Mouse (Mus musculus): ENCODE measurements around the gene Kat2b. TPM values are rescaled to one million over a fixed set of nuclear protein-coding genes. Genes with fewer than 3 reads are reported as not detected.
"Not testable (repeated sequence)": the region's sequence is repeated elsewhere in the genome, so short reads cannot be mapped to it uniquely, and the experiment has no call there.

The Kat2b gene
- polyA plus RNA-seq (2016; fragmentation: Nextera tagmentation; extraction: Ambion mirVana) = 4.9 and 5.1 TPM in 2 replicates

DNA sequence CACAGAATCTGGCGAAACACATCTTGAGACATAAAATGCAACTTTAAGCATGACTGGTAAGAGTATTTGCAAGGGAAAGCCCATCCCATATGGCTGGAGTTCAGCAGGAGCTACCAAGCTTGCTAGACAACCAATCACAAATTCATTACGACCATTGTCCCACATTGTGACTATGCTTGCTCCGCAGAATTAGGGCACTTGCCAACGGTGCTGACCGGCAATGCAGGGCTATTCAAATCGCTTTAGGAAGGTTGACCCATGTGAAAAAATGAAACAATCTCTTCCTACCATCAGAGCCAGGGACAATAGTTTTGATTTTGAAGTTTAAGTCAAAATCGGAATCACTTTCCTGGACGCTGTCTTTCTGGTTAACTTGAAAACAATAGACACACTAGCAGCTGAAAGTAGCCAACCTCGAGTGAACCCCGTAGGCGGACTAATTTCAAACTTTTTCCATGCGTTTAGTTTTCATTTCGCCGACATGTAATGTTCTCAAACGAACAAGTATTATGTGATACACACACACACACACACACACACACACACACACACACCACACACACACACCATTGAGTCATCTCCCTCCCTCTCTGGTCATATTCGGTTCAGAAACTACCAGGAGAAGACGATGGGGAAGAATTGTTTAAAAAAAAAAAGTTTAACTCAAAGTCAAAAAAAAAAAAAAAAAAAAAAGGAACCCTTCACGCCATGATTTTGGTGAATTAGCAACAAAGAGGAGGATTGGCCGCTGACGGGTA lies at the start of gene Kat2b:
Kat2b (plus strand) TSS at position 701 of the 758 bp plus-strand sequence.
- no peaks in the 10 kb centered on the region for H3K9me3 ChIP-seq (replicated peaks)
- H3K4me2 ChIP-seq = peak within 1 kb of the TSS; percentile 94
- no peaks in the 10 kb centered on the region for H3K36me3 ChIP-seq
- H3K9ac ChIP-seq = peak within 1 kb of the TSS; percentile 97
- peak within 1 kb of the TSS; percentile 95 for H3K4me3 ChIP-seq
- H3K27ac ChIP-seq = peak within 1 kb of the TSS; percentile 95
- peaks cover 36% of the 10 kb centered on the region for H3K4me1 ChIP-seq
- ATAC-seq = no peak
- 3% methylated on average over 20 of the region's 20 CpGs for WGBS (ENCODE audit: insufficient replicate concordance)
- H3K27me3 ChIP-seq (replicated peaks) = no peaks in the 10 kb centered on the region

DNA sequence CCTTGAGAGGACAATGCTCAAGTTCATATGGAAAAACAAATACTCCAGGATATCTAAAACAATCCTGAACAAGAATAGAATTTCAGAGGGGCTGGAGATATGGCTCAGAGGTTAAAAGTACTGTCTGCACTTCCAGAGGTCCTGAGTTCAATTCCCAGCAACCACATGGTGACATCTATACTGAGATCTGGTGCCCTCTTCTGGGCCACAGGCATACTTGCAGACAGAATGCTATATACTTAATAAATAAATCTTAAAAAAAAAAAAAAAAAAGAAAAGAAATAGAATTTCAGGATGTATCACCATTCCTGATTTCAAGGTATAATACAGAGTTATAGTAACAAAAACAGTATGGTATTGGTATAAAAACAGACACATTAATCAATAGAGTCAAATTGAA lies 47.3 kb upstream of the Kat2b start:
- no peak overlapping the region for H3K4me3 ChIP-seq
- no peaks in the 10 kb centered on the region for H3K4me1 ChIP-seq
- no peak overlapping the region for H3K9ac ChIP-seq
- no peak overlapping the region for H3K4me2 ChIP-seq
- no peaks in the 10 kb centered on the region for H3K36me3 ChIP-seq
- H3K27ac ChIP-seq = no peak overlapping the region
- ATAC-seq = no peak
- no peaks in the 10 kb centered on the region for H3K27me3 ChIP-seq (replicated peaks)
- H3K9me3 ChIP-seq (replicated peaks) = no peaks in the 10 kb centered on the region

DNA sequence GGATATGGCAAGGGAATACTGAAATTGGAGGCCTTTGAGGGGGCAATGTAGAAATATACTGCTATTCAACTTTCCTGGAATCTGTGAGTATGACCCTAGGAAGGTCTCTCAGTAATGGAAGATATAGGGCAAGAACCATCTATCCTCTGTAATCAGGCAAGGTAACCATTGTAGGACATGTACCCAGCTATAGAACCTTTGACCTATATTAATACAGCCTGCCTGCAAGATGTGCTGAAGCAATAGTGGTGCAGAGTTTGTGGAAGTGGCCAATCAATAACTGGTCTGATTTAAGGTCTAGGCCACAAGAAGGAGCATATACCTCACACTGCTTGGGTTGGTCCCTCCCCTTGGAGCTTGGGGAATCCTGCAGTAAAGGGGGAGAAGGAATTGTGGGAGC lies 46.2 kb upstream of the Kat2b start:
- Histone ChIP-seq H3K4me1 (no peaks in the 10 kb centered on the region), H3K27ac (no peak overlapping the region), H3K4me2 (no peak overlapping the region), H3K9ac (no peak overlapping the region), H3K4me3 (no peak overlapping the region), H3K9me3 (replicated peaks) (no peaks in the 10 kb centered on the region), H3K36me3 (no peaks in the 10 kb centered on the region), H3K27me3 (replicated peaks) (no peaks in the 10 kb centered on the region)
- no peak for ATAC-seq

DNA sequence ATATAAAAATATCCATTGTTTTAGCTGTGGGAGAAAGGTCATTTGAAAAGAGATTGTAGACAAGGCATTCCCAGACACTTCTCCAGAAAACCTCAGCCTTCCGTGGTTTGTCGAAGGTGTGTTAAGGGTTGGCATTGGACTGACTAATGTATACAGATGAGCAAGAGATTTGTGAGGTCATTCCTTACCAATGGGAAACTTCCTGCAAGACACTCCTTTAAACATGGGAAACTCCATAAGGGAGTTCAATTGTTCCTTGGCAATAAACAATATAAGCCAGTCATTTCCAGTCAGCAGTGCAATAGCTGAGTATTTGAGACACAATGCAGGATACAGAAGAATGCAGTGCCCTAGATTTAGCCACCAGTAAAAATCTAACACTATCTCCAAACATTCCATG lies 38.6 kb upstream of the Kat2b start:
- 87% methylated on average over 2 of the region's 2 CpGs for WGBS (ENCODE audit: insufficient replicate concordance)
- Histone ChIP-seq H3K9me3 (replicated peaks) (no peaks in the 10 kb centered on the region), H3K4me2 (no peak overlapping the region), H3K27ac (no peak overlapping the region), H3K4me3 (no peak overlapping the region), H3K27me3 (replicated peaks) (no peaks in the 10 kb centered on the region), H3K4me1 (no peaks in the 10 kb centered on the region), H3K36me3 (no peaks in the 10 kb centered on the region), H3K9ac (no peak overlapping the region)
- no peak for ATAC-seq

DNA sequence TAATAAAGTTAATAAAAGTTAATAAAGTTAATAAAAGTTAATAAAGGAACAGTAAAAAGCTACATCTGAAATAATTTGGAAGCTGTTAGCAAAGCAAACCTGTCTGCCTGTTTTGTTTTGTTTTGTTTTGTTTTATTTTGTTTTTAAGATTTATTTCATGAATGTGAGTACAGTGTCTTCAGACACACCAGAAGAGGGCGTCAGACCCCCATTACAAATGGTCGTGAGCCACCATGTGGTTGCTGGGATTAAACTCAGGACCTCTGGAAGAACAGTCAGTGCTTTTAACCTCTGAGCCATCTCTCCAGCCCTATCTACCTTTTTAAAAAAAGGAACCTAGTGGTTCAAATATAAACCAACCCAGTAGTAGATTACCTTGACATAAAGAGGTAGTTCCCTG lies 35.5 kb upstream of the Kat2b start:
- Histone ChIP-seq H3K4me1 (no peaks in the 10 kb centered on the region), H3K36me3 (no peaks in the 10 kb centered on the region), H3K9me3 (replicated peaks) (no peaks in the 10 kb centered on the region), H3K27me3 (replicated peaks) (no peaks in the 10 kb centered on the region), H3K27ac (no peak overlapping the region), H3K4me3 (no peak overlapping the region), H3K9ac (no peak overlapping the region), H3K4me2 (no peak overlapping the region)
- 26% methylated on average over 2 of the region's 2 CpGs for WGBS (ENCODE audit: insufficient replicate concordance)
- no peak for ATAC-seq

DNA sequence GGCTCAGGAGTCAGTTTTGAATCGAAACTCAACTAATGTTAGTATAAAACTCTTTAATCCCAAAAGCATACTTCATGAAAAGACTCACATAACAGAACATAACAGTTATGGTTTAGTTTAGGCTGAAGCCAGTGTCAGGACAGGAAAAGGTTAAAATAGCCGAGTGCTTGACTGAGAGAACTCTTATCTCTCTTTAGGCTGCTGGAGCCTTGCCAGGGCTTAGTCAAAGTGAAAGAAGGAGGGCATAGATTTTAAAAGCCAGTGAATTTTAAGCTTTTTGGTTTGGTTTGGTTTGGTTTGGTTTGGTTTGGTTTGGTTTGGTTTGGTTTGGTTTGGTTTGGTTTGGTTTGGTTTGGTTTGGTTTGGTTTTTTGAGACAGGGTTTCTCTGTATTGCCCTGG lies 34.2 kb upstream of the Kat2b start:
- Histone ChIP-seq H3K27ac (no peak overlapping the region), H3K9ac (no peak overlapping the region), H3K4me2 (no peak overlapping the region), H3K4me3 (no peak overlapping the region), H3K4me1 (no peaks in the 10 kb centered on the region), H3K36me3 (no peaks in the 10 kb centered on the region), H3K9me3 (replicated peaks) (no peaks in the 10 kb centered on the region), H3K27me3 (replicated peaks) (no peaks in the 10 kb centered on the region)
- no peak for ATAC-seq
- 34% methylated on average over 2 of the region's 2 CpGs for WGBS (ENCODE audit: insufficient replicate concordance)

DNA sequence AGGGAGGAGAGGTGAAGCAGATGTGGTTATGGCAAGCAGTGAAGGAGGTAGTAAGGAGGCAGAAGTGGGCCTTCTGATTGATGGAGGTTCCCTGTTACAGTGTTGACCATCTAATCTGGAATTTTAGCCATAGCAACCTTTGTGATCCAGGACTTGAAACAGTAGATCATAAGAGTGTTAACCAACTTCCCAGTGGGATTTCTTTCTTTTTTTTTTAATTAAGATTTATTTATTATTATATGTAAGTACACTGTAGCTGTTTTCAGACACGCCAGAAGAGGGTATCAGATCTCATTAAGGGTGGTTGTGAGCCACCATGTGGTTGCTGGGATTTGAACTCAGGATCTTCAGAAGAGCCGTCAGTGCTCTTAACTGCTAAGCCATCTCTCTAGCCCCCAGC lies 27.3 kb upstream of the Kat2b start, which contains the start of gene Pp2d1:
Pp2d1 (minus strand) TSS at position 101 of the 400 bp plus-strand sequence.
- H3K36me3 ChIP-seq; ATAC-seq; H3K4me3 ChIP-seq; H3K4me1 ChIP-seq; H3K27ac ChIP-seq; H3K4me2 ChIP-seq; H3K9me3 ChIP-seq (replicated peaks); H3K27me3 ChIP-seq (replicated peaks); H3K9ac ChIP-seq: not testable (repeated sequence)
- 65% methylated on average over 2 of the region's 2 CpGs for WGBS (ENCODE audit: insufficient replicate concordance)

DNA sequence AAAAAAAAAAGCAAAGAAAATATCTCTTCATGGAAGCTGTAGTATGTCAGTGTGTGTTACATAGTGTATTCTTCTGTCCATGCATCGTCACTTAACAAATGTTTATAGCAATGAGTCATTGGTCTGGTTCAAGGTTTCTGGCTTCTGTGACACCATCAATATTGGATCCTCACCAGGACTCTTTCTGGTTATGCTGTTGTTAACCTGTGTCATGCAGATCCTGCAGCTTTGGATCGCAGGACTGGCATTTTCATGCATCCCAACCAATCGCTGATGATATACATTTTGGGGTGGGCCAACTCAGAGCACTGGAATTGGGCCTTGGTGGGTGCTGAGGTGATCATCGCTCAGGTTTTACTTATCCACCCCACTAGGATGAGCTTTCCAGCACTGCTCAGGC lies 24.1 kb upstream of the Kat2b start:
- H3K9ac ChIP-seq = no peak overlapping the region
- WGBS (ENCODE audit: insufficient replicate concordance) = 84% methylated on average over 4 of the region's 4 CpGs
- H3K4me2 ChIP-seq = no peak overlapping the region
- no peak overlapping the region for H3K4me3 ChIP-seq
- no peak for ATAC-seq
- no peaks in the 10 kb centered on the region for H3K27me3 ChIP-seq (replicated peaks)
- no peaks in the 10 kb centered on the region for H3K4me1 ChIP-seq
- no peak overlapping the region for H3K27ac ChIP-seq
- no peaks in the 10 kb centered on the region for H3K9me3 ChIP-seq (replicated peaks)
- no peaks in the 10 kb centered on the region for H3K36me3 ChIP-seq

DNA sequence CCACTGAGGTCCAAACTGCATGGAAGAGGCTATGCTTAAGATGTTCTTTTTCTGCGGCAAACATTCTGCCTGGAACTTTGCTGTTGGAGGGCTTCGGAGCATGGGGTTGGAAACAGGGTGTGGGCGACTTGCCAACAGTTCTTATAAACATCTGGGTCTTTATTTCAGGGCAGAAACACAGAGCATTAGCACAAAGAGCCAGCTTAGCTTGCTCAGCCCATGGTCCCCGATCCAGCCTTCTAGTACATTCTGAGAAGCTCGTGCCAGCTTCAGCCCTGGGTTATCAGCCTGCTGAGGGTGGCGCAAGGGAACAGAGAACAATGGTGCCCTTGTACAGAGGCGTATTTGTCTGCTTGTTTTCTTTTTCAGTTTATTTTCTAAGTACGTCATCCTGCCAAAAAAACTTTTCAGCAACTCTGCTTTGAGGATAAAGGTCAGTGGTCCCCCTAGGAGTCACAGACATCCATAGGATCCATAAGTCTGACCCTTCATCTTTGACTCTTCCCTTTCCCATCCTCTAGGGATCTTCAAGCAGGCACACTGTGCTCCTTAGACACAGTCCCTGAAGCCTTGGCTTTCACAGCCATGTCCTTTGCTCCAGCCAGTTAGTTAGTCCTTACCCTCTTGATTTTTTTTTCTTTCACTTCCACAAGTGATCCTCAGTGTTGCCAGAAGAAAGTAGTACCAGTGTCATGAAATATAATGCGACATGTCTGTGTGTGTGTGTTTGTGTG lies 22.9 kb upstream of the Kat2b start:
- Histone ChIP-seq H3K4me2 (no peak overlapping the region), H3K9me3 (replicated peaks) (no peaks in the 10 kb centered on the region), H3K4me1 (no peaks in the 10 kb centered on the region), H3K9ac (no peak overlapping the region), H3K36me3 (no peaks in the 10 kb centered on the region), H3K27me3 (replicated peaks) (no peaks in the 10 kb centered on the region), H3K27ac (no peak overlapping the region), H3K4me3 (no peak overlapping the region)
- 71% methylated on average over 9 of the region's 9 CpGs for WGBS (ENCODE audit: insufficient replicate concordance)
- no peak for ATAC-seq

DNA sequence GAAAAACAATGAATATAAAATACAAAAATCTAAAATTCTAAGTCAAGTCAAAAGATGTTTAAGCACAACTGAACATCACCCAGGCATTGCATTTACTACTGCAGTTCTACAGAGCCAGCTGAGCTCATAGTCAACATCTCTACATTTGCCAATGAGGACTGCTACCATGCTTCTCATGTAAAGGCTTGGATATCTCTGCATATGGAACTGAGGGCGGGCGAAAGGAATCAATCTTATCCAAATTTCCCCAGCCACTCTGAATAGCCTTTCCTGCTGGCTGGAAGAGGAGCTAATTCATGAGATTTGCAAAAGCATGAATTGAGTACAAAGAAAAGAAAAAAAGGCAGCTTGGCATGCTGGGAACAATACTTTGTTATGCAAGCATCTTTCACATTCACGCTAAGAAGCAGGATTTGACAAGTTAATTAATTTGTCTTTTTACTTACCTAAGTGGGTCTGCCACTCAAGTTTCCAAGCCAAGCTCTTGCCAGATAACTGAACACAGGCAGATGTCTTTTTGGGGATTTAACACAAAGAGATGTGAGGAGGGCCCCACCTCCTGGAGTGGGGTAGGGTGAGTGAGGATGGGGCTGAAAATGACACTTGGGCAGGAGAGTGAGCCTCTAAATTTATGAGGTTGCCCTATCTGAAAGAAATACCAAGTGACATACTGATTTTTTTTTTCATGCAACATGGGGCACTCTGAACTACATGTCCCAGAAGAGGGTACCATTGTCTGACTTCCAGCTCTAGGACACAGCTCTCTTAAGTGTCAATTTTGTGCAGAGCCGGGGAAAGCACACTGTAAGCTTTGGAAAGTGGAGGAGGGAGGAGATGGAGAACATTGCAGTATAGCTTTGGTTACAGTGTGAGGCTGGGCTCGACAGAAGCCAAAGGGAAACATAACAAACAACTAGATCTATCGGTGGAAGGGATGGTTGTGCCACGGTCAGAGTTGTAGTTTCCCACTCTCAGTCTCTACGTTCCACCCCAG lies 15.1 kb upstream of the Kat2b start:
- Histone ChIP-seq H3K4me1 (peaks cover 27% of the 10 kb centered on the region), H3K9ac (no peak overlapping the region), H3K27ac (no peak overlapping the region), H3K4me3 (no peak overlapping the region), H3K4me2 (no peak overlapping the region), H3K36me3 (no peaks in the 10 kb centered on the region), H3K27me3 (replicated peaks) (no peaks in the 10 kb centered on the region), H3K9me3 (replicated peaks) (no peaks in the 10 kb centered on the region)
- ATAC-seq = no peak
- WGBS (ENCODE audit: insufficient replicate concordance) = 82% methylated on average over 8 of the region's 8 CpGs

DNA sequence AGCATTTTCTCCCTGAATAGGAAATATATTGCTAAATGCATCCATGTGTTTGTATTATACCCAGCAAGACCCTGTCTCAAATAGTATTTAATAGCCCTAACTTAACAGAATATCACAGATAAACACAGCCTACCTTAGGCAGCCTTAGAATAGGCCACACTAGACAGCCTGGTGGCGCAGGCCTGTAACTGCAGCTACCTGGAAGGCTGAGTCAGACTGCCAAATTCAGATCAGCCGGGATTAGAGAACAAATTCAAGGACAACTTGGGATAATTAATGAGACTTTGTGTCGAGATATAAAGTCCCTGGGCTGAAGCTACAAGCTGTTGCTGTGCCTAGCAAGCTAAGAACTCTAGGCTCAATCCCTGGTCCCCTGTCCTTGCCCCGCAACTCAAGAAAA lies 12.6 kb upstream of the Kat2b start:
- peak overlapping the region; percentile 7; the same call in 1 of the 2 replicates for H3K9ac ChIP-seq
- peak overlapping the region; percentile 37 for H3K4me2 ChIP-seq
- H3K4me3 ChIP-seq = no peak overlapping the region
- H3K4me1 ChIP-seq = peaks cover 35% of the 10 kb centered on the region
- no peaks in the 10 kb centered on the region for H3K9me3 ChIP-seq (replicated peaks)
- H3K36me3 ChIP-seq = no peaks in the 10 kb centered on the region
- H3K27ac ChIP-seq = peak overlapping the region; percentile 78
- WGBS (ENCODE audit: insufficient replicate concordance) = 60% methylated on average over 4 of the region's 4 CpGs
- H3K27me3 ChIP-seq (replicated peaks) = no peaks in the 10 kb centered on the region
- ATAC-seq = peak; percentile 54; the same call in 1 of the 2 replicates

DNA sequence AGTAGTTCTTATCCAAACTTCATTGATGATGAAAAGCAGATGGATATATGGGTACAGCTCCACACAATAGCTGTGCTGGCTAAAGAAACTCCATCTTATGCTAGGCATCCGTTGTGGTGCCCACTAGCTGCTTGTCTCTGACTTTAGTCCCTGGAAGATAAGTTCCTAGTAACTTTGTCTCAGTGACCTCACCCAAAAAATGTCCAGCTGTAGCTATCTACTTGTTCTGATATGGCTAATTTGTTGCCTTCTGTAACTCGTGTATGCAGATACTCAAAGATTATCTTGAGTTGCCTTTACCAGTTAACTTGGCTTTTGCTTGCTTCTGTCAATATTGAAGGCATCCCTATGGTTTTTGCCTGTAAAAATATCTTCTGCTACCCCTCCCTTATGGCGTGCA lies 11.8 kb upstream of the Kat2b start:
- H3K4me1 ChIP-seq = peaks cover 42% of the 10 kb centered on the region
- peak overlapping the region; percentile 37 for H3K4me2 ChIP-seq
- no peaks in the 10 kb centered on the region for H3K27me3 ChIP-seq (replicated peaks)
- ATAC-seq = peak; percentile 91
- WGBS (ENCODE audit: insufficient replicate concordance) = 23% methylated on average over 3 of the region's 3 CpGs
- no peak overlapping the region for H3K4me3 ChIP-seq
- peak overlapping the region; percentile 78 for H3K27ac ChIP-seq
- H3K9ac ChIP-seq = 0 out of 2 replicates have a peak overlapping the region, but pooled peaks have one; percentile 7
- H3K9me3 ChIP-seq (replicated peaks) = no peaks in the 10 kb centered on the region
- no peaks in the 10 kb centered on the region for H3K36me3 ChIP-seq
